Mouse (Mus musculus) c-Kit-positive CD71-negative TER-119-negative erythroid progenitor cells, embryonic 14.5 days (primary cell): Measurements from ENCODE around the gene Tigar.

Experiments
- DNase-seq: peaks from one replicate; pipeline ENCODE4 v3.0.0-alpha.2; 2013; ENCODE audit warnings: low read depth

Tigar gene

DNA sequence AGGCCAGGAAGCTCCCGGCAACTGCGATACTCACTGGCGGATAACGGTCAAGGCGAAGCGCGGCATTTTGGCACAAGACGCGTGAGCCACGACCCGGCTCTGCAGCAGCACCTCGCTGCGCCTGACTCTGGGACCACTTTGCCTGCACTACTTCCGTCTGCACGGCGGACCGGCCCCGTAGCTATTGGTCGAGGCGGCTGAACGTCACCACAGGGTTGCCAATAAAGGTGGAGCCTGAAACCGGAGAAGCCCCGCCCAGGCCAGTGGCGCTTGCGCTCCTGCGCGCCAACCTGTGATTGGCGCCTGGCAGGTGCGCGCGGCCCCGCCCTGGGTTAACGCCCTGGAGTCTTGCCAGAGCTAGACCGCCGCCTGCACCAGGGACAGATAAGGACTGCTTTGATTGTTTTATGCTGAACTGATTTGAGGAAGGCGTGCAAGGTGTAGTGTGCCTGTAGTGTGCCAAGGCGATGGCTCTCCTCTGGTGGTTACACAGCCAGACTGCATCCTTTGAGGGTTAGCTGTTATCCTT, at the start of gene Tigar:
Gene Tigar, minus strand, starts transcription at position 156 of the 529 bp plus-strand sequence.
- peak; percentile 86 for DNase-seq

DNA sequence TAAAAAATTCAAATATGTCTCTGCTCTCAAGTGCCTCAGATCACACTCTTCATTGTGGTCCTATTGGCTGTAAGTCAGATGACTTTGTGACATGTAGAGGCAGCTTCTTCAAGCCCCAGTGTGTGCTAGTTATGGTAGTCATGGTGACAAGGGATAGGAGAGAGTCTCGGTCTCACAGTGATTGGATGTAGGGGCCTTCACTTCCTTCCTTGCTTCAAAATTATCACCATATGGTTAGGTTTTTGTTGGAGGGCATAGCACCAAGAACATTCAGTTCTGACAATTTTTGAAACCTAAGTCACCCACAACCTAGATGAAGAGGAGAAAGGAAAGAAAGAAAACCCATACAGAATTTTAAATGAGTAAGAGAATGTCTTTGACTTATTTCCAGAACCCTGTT, 48.0 kb upstream of the Tigar start:
- DNase-seq: no peak

DNA sequence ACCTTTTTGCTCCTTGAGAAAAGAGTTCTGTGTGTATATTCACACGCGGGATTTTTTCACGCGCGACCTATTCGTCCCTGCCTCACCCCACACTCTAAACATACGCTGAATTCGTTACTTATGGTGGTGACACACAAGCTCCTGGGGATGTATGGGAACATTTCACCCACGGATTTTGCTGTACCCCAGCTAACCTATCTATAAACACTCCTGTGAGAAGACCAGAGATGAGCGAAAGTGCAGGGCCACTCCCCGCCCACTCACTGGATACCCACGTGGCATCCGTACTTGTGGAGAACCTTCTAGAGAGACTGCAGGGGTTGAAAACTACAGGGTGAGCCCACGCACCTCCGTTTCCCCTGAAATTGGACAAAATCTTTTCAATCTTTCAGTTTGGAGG, 46.1 kb upstream of the Tigar start:
- no peak for DNase-seq

DNA sequence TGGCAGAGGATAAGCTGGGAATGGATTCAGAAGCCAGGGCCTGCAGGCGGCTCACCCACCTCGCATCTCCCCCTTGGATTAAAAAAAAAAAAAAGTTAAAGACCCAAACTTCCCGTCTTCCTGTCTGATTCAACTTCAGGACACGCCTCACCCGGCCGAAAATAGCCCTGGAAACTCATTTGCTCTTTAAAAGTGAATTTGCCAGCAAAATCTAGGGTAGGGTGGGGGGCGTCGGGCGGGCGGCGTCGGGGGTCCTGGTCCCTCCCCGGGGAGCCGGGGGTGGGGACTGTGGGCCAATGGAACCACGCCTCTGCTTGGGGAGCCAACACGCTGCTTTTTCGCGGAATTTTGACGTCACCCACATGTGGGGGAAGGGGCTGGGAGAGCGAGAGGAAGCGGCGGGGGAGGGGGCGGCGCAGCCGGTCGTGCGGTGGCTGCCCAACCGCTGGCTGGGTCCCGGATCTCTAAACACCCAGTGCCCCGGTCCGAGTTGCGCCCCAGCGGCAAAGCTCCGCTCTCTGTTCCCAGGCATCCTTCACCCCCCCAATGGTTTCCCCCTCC, 45.4 kb upstream of the Tigar start:
- no peak for DNase-seq

DNA sequence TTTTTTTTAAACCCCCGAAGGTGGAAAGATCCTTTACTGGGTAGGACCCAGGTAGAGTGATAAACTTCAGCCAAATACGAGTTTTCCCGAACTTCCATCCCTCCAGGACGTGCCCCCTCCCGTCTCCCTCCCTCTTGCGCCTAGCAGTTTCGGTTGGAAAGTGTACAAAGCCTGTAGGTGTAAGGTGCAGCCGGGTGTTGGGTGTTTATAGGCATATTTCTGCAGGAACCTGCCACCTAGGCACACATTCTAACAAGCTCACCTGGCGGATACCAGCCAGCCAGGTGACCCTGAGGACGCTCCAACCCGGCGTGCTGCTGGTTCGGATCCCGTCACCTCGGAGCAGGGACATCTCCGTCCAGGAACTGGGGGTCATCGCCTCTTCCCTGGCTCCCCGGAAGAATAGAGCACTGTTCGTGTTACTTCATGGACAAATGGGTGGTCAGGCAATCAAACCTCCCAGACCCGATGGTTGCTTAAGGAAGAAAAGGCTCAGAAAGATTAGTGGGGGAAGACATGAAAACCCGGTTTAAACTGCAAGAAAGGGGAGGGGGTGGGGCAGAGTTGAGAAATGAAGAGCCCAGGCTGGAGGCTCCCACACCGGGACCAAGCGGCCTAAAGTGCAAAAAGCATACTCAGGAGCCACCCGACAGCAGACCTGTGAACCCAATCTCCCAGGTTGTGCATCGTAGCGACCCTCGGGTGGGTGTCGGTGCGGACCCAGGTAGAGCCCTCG, 44.8 kb upstream of the Tigar start:
- no peak for DNase-seq

DNA sequence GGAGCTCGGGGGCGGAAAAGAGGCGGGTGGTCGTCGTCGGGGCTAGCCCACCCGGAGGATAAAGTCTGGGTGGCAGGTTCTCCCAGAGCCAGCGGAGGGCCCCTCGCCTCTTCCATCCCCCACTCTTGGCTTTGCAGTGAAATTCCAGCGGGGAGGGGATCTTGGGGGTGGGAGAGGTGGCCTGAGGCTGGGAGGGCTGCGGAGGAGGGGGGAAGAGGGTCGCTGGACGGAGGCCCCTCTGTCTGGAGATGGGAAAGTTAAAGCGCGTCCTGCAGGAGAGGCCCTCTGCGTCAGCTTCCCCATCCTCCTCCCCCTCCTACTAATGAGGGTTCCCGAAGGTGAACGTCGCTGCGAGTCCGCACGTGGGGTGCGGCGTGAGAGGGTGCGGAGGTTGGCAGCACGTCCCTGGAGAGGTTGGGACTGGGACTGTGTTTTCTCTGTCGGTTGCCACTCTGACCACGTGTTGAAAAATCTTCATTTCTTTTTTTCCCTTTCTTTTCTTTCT, 44.0 kb upstream of the Tigar start:
- no peak for DNase-seq

DNA sequence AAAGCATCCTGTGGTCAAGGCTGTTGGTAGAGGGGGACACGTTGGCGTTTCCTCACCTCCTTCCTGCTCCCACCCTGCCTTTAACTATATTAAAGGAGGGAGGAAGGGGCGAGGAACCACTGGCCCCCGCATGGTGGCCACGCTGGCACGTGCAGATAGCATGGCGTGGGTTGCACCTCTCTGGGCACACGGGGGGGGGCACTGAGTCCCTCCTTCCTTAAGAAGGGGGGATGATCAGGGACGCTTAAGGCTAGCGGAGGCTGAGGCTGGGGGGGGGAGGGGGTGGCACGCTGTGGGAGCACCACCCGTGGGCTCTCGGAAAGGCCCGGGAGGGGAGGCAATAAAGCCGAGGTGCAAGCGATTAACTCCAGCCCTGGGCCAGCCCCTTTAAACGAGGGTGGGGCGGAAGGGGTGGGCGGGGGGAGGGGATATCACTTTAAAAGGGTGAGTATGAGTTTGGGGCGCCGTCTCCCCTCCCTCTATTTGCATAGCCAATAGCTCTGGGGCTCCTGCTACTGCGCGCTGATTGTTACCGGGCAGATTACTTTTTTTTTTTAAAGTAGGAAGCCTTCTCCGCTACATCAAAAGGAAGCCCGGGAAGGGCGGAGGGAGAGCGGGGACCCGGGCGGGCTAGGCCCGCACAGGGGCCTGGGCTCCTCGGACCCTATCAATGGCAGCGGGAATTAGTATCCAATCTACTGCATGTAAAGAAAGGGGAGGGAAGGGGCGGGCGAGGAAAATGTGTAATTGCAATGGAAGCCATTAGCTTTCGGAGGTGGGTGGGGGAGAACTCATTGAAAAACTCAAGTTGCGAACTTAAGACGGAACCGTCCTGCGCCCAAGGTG, 43.0 kb upstream of the Tigar start, which contains the start of gene Ccnd2:
Gene Ccnd2, minus strand, starts transcription at position 88 of the 846 bp plus-strand sequence.
- DNase-seq: no peak

DNA sequence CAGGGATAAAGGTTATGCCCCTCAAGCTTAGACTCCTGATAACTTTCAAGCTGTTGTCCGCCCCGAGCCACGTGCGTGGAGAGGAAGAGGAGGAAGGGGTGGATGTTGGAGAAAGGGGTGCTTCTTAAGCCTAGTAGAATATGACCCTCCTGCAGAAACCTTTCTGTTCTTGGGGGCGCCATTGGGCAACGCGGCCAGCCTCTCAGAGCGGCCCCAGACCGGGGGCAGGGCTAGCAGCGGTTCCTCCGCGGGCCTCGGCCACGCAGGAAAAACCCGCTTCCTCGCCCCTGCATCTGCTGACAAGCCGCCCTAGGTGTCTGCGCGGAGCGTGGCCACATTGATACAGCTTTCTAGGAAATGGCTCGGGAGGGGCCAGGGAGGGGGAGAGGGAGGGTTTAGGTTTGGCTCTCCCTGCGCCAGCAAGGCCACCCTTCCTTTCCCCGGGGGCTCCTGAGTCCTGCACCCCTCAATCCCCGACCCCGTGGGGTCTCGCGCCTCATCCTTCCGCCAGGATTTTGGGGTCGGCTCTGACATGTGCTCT, 42.3 kb upstream of the Tigar start:
- no peak for DNase-seq

DNA sequence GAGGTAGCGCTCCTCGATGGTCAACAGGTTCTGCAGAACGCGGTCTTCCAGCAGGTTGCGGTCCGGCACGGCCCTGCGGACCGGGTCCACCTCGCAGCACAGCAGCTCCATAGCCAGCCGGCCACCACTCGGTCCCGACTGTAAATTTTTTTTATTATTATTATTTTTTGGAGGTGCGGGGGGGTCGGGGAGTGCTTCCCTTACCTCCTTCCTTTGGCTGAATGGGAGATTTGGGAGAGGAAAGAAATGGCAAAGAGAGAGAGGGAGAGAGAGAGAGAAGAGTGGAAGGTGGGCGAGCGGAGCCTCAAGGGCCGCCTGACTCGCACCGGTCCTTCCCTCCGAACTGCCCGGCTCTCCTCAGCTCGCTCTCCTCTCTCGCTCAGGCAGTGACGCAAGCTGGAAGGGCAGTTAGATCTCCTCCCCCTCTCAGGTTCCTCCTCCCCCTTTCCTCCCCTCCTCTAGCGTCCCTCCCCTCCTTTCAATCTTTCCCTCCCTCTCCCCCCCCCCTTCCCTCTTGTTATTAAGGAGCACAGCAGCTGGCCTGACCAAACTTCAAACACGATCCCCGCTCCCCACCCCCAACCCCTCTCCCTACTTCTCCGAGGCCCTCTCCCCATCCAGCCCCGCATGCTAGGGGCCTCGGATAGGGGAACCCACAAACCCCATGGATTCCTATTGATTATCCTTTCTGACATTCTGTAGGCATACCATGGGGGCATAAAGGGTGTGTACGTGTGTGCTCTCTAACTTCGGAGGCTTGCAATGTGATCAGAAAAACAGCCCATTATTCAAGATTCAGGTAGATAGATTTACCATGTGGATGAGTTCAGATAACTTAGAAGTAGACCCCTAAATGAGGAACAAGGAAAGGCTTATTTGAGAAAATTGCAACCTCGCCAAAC, 41.6 kb upstream of the Tigar start:
- DNase-seq: no peak

DNA sequence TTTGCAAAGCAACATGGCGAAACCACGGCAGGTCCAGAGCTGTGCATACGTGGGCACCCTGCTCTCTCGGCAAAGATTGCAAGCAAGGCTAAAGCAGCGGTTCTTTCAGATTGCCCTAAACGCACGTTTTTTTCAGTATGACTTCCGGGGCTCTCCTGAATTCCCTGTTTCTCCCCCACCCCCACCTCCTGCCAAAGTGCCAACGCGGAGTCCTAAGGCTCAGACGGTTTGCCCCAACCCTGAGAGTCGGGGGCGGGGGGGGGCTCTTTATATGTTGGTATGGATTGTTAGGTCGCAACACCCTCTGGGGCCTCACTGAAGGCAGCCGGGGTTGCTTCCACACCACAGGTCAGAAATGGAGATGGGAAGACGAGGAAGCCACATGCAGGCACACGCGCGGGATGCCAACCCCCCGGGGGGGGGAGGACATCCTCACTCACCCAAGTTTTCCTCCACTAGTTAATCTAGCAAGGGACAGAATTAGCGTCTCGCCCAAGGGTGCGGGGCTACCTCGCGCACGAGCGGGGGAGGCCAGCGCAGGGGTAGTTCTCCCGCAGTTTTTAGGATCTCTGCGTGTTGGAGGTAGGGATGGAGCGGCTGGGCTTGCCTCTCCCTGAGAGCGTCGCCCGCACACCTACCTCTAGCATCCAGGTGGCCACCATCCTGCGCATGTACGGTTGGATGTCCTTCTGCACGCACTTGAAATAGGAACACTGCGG, 40.7 kb upstream of the Tigar start:
- no peak for DNase-seq

DNA sequence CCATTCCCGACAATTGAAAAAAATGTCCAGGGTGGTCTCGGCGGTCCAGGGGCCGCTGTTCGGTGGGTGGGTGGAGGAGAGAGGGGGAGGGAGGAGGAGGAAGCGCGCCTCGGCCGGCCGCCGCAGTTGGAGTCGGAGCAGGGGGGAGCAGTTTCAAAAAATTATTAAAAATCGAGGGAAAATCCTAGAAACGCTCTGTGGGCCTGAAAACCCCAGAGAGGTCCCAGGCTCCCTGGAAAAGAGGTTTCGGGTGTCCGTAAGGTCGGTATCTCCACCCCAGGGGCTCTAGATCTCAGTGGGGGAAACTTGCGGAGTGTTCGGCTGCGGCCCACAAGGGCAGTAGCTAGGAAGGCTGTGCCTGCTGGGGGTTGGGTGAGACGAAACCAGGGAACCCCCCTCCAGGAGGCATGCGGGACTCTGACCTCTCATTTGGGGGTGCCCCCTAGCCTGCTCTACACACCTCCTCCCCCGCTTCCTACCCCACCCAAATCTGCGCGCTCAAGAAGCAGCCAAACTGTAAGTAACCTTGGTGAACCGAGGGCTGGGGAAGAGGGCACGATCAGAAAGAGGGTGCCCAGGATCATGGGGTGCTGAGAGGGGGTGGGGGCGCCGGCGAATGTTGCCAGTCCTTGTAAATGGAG, 40.1 kb upstream of the Tigar start:
- no peak for DNase-seq

DNA sequence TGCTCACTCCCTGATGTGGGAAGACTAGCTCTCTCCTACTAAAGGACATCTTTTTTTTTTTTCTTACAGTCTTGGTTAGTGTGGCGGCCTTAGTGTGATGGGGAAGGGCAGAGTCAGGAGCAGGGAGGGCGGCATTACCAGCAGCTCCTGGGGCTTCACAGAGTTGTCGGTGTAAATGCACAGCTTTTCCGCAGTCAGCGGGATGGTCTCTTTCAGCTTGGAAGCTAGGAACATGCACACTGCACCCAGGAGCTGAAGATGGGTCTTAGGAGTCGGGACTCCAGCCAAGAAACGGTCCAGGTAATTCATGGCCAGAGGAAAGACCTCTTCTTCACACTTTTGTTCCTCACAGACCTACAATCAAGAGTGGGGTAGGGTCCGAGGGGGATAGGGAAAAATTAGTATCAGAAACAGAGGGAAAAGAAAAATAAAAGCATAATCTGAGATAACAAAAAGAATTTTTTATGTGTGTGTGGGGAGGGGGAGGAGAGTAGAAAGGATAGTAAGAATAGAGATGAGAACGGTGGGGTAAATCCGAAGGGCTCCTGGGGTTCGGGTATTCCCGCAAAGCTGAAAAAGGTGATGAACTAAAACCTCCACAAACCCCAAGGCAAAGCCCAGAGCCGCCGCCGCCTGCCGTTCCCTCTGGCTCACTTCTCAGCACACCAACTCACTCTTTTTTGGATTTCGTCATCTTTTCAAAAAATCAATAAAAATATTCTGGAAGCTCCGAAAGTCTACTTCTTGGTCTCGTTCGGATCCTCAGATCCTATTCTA, 39.4 kb upstream of the Tigar start:
- DNase-seq: no peak

DNA sequence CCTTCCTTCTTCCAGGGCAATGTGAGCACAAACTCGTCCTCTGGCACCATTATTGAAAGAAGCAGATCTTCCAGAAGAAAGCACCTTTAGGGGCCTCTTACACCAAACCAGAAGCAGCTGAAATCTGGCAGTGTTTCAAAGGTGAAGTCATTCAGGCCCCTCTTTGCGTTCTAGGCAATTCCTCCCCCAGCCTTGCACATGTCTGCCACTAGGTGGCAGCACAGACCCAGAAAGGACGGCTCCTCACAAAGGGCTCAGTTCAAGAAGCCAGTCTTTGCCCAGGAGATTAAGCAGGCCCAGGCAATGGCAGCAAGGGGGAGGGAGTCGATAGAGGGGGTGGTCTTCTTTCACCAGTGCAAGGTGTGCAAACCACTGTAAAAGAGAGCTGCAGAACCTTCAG, 38.3 kb upstream of the Tigar start:
- peak; percentile 85 for DNase-seq

DNA sequence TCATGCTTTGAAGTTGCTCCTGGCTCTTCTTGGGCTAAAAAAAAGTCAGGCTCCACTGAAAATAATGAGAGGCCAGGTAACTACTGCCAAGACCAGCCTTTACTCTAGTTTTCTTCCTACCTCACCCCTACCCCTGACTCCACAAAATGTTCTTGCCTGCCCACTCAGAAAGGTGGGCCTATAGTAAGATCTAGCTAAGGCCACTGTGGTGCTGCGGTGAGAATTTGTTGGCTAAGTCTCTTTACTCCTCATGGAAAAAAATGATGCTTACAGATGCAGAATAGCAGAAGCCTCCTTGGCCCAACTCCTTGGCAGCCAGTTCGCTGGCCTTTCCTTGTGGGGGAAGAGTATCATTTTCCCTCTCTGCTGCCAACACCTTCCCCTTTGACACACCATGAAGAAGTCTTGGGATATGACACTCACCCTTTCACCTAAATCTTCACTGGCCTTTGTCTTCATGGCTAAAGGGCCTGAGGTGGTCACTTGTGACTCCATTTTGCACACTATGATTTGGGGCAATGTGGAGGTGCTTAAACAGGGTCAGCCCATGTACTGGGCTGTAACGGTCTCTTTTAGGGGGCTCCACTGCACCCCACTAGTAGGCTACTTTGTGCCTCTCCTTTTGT, 37.1 kb upstream of the Tigar start:
- DNase-seq: no peak

DNA sequence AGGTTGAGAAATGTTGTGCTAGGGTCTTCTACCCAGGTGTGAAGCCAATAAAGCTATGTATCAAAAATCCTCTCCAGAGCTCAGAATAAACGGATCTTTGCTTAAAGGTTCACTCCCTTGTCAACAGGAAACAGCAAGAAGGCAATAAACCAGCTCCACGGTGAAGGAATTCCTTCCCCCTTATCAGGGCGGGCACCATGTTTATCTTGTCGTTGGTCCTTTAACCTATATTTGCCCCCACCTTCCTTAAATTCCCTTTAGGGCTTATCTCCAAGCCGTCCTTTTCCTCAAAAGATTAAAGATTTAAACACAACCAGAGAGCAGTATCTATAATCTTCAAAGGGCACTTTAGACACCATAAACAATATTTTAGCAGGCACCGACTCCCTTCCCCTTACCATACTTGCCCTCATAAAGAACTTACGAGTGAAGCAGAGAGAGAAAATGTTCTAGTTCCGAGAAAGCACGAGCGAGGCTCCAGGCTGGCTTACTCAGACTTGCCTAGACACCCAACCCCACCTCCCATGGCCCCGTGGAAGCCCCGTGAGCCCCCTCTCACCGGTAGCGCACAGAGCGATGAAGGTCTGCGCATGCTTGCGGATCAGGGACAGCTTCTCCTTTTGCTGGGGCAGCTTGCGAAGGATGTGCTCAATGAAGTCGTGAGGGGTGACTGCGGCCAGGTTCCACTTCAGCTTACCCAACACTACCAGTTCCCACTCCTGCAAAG, 36.3 kb upstream of the Tigar start:
- no peak for DNase-seq

DNA sequence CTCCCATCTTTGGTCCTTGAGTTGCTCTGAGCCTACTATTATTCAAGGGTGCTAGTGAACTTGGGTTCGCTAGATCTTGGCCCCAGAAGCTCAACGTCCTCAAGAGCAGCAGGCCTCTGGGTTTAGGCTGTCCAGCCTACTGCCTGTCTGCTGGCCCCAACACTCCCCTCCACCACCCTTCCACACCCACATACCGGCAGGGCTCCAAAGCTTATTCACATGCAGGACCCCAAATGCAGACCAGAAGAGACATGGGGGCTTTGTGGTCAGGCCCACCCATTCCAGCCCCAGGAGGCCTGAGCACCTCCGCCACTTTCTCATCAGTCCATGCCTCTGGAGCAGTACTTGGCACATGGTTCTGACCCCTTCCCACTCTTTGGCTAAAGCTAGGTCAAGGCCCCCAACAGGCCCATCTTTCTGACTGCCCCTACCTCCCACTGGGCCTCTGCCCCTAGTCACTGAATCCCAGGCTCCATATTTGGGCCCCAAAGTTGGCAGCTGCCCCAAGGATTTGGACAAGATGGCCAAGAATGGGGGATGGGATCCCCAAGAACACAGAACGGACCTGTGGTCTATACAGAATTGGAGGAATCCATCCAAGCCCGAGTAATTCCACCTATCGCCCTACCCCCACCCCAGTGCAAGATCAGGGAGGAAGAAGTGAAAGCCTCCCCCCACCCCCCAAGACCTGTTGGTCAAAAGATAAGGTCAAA, 34.4 kb upstream of the Tigar start:
- DNase-seq: no peak

DNA sequence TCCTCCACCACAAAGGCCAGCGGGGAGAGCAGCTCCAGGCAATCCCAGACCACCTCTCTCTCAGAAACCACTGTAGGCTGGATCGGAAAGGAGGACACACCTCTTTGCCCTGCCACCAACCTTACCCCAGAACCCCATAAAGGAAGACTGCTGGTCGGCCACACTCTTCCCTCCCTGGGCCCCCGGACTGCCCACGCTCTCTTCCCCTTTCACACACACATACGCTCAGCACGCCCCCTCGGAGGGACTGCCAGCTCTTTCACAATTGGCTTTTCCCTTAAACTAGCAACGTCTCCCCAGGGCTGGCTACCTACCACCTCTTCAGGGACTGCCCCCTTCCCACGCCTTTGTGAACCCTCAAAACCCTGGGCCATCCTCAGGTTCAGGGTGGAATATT, 33.8 kb upstream of the Tigar start:
- no peak for DNase-seq
